Mouse (Mus musculus) frontal cortex, postnatal 36 days (tissue): ENCODE measurements around the gene Dkc1.

ENCODE experiments used
- DNase-seq, 2 experiments: peaks; one replicate each; pipeline ENCODE4 v3.0.0; 2022; ENCODE audit warnings: low spot score in 2 of 2

Gene Dkc1

GRCm38 (mm10) chrX:75138182-75138581 lies 42.5 kb downstream of the Dkc1 start:
- no peak for DNase-seq

GRCm38 (mm10) chrX:75143124-75143555 lies 47.5 kb downstream of the Dkc1 start:
- DNase-seq = peak in 1 of 2 experiments; percentile 6

- no peak for DNase-seq
These were observed 52.8 kb downstream of the Dkc1 start for GRCm38 (mm10) chrX:75148414-75148813.

GRCm38 (mm10) chrX:75150304-75150703 lies 54.6 kb downstream of the Dkc1 start:
- DNase-seq = no peak

GRCm38 (mm10) chrX:75152249-75152648 lies 56.6 kb downstream of the Dkc1 start:
- no peak for DNase-seq

GRCm38 (mm10) chrX:75155576-75156243 lies 60.1 kb downstream of the Dkc1 start:
- DNase-seq = peak in 1 of 2 experiments; percentile 3
